Mouse (Mus musculus) midbrain, embryonic 13.5 days (tissue): ENCODE measurements at regions not wholly inside any gene's neighbourhood (a gene's known extent, or its start where the extent isn't known, plus 50 kb on each side); places are given as distances from the start of the nearest gene placed in this dataset.

Experiments used
- ATAC-seq: fragments of 200-750 bp; cut with Nextera tagmentation; 2 replicates; pipeline ENCODE4 v1.8.0; 2017; ENCODE audit warnings: mild to moderate bottlenecking, moderate TSS enrichment, moderate library complexity
- H3K27ac ChIP-seq: fragments of 300-500 bp; sonication (generic); 2 replicates; pipeline ENCODE4 v1.5.1; 2015; ENCODE audit warnings: inconsistent platforms, mild to moderate bottlenecking, moderate library complexity
- H3K27me3 ChIP-seq: fragments of 300-500 bp; sonication (generic); 2 replicates; pipeline ENCODE4 v1.6.1; 2015; ENCODE audit warnings: mild to moderate bottlenecking, inconsistent platforms
- H3K36me3 ChIP-seq: fragments of 300-500 bp; sonication (generic); 2 replicates; pipeline ENCODE4 v1.6.1; 2015; ENCODE audit warnings: mild to moderate bottlenecking, inconsistent platforms
- H3K4me1 ChIP-seq: fragments of 300-500 bp; sonication (generic); replicated peaks from 2 replicates; pipeline ENCODE4 v1.6.1; 2015; ENCODE audit warnings: inconsistent platforms
- H3K4me2 ChIP-seq: fragments of 300-500 bp; sonication (generic); replicated peaks from 2 replicates; pipeline ENCODE4 v1.6.1; 2015; ENCODE audit warnings: moderate library complexity, mild to moderate bottlenecking, inconsistent platforms
- H3K4me3 ChIP-seq: fragments of 300-500 bp; sonication (generic); replicated peaks from 2 replicates; pipeline ENCODE4 v1.5.1; 2015; ENCODE audit warnings: mild to moderate bottlenecking, inconsistent platforms
- H3K9ac ChIP-seq: fragments of 300-500 bp; sonication (generic); replicated peaks from 2 replicates; pipeline ENCODE4 v1.6.1; 2015; ENCODE audit warnings: mild to moderate bottlenecking, inconsistent platforms
- H3K9me3 ChIP-seq: fragments of 300-500 bp; sonication (generic); 2 replicates; pipeline ENCODE4 v1.6.1; 2016; ENCODE audit warnings: mild to moderate bottlenecking, inconsistent platforms
- WGBS: fragments of 180-500 bp; shearing (Covaris S2); methylation state at CpG from one replicate; pipeline ENCODE4 v1.1.7; 2015; 5-methylcytosine and 5-hydroxymethylcytosine counted together

DNA sequence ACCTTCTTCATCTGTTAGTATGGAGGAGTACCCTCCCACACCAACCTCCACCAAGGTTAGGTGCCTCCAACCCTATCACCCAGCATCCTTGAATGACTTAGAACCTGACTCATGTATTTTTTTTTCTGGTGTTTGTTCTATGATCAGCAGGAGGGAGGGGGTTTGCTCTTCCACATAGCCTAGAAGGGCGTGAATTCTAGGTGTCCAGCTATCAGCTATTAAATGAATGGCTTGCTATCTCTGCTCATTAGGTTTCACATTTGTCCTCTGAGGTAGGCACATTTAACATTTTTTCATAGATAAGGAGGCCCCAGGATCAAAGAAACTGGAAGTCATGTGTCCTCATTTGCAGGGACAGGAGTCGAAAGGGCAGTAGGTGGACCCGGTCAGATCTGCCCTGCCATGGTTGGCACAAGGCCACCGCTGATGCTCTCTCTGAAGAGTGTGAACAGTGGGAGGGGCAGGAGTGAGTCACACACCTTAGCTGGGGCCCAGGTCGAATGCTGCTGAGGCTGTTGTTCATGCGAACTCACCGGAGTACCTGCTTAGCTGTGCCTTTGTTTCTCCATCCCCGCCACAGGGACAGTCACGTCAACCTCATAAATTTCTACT lies 424.4 kb downstream of the Med13l start:
- no peak overlapping the region for H3K4me3 ChIP-seq
- H3K27ac ChIP-seq, result no peak overlapping the region
- no peak for ATAC-seq

DNA sequence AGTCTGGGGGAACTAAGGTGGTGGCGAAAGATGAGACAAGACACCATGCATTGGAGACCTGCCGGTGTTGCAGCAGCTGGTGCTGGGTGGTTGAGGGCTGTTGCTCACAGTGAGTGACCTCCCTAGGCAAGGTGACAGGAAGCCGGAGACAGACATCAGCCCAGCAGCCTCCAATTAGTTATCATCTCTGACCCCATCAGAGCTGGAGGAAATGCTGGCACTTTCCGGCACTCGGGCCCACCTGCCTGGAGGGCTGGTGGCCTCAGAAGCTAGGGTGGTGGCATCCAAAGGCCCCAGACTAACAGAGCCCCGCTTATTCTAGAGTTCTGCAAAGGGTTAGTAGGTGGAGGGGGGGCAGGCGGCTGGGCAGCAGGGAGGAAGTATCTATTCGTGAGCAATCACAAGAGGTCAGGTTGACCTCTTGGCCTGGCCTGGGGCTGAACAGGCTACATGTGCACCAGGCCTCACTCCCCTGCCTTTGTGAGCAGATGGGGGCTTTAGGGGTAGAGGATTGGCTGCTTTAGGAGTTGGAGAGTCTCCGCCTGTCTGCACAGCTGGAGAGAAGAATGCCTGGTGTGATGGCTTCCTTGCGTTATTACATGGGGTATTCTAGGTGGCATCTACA lies 427.0 kb downstream of the Med13l start:
- WGBS, result 68% methylated on average over 10 of the region's 10 CpGs
- no peaks in the 10 kb centered on the region for H3K36me3 ChIP-seq

More for the DNA sequence above, 424.4 kb downstream of the Med13l start:
- no peak overlapping the region for H3K4me2 ChIP-seq
- peaks cover 6% of the 10 kb centered on the region; the same call in 1 of the 2 replicates for H3K4me1 ChIP-seq
- no peaks in the 10 kb centered on the region for H3K9me3 ChIP-seq
- no peaks in the 10 kb centered on the region for H3K36me3 ChIP-seq
- WGBS, result 88% methylated on average over 9 of the region's 9 CpGs
- no peaks in the 10 kb centered on the region for H3K27me3 ChIP-seq
- no peak overlapping the region for H3K9ac ChIP-seq

DNA sequence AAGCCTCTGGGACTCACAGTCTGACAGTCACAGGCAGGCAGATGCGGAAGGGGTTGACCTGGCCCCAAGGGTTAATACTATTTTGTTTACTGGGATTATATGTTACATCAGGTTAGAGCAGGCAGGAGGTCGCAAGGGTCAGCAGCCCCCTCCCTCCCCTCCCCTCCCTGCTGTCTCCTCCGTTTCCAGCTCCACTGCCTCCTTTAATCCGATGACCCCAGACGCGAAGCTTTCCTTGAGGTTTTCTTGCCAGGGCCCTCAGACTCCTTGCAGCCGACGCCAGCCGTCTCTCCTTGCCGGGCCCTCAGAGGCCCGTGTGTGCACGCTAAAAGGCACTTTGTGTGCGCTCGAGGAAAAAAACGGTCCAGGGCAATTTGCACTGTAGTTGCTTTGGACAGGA lies 438.6 kb downstream of the Med13l start:
- no peaks in the 10 kb centered on the region for H3K36me3 ChIP-seq
- H3K4me1 ChIP-seq, result peaks cover 7% of the 10 kb centered on the region; the same call in 1 of the 2 replicates
- 1% methylated on average over 15 of the region's 15 CpGs for WGBS
- H3K4me3 ChIP-seq, result no peak overlapping the region
- H3K4me2 ChIP-seq, result no peak overlapping the region
- no peak overlapping the region for H3K9ac ChIP-seq
- peaks cover 5% of the 10 kb centered on the region; the same call in 1 of the 2 replicates for H3K27me3 ChIP-seq
- H3K27ac ChIP-seq, result no peak overlapping the region
- no peak for ATAC-seq
- no peaks in the 10 kb centered on the region for H3K9me3 ChIP-seq

More for the DNA sequence above, 427.0 kb downstream of the Med13l start:
- Histone ChIP-seq H3K27me3 (no peaks in the 10 kb centered on the region), H3K4me1 (peaks cover 4% of the 10 kb centered on the region; the same call in 1 of the 2 replicates), H3K9ac (no peak overlapping the region), H3K9me3 (no peaks in the 10 kb centered on the region), H3K4me2 (no peak overlapping the region), H3K4me3 (no peak overlapping the region), H3K27ac (no peak overlapping the region)
- ATAC-seq, result no peak

DNA sequence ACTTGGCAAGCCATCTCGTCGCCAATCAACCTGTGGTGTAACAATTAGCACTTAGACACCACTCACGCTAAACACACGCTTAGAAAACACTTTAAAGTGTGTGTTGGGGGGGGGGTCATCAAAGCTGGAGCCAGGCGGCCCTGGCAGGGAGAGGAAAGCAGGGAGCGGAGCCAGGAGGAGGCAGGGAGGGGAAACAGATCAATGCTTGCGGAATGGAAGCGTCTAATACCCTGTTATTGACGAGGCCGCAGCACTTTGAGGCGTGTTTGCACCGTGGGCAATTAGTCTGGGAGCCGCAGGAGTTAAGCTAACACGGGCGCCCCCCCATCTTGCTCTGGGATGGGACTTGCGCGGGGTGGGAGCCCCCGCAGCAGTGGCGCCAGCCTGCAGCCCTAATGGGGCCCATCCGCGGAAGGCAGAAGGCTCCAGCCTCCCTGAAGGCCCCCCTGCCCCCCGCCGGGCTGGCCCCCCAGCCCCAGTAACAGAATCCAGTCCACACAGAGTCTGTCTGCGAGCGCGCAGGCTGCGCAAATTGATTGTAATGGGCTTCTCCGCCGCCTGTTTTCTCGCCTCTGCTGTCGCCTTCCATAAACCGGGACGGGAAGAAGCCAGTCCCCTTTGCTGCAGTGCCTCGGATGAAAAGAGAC lies 445.5 kb downstream of the Med13l start:
- H3K4me1 ChIP-seq, result peaks cover 11% of the 10 kb centered on the region
- no peaks in the 10 kb centered on the region for H3K9me3 ChIP-seq
- H3K4me3 ChIP-seq, result peak overlapping the region; percentile 42
- peak overlapping the region; percentile 72 for H3K9ac ChIP-seq
- H3K4me2 ChIP-seq, result peak overlapping the region; percentile 87
- under 1% methylated on average over 34 of the region's 34 CpGs for WGBS
- 0 out of 2 replicates have a peak overlapping the region, but pooled peaks have one; percentile 21 for H3K27ac ChIP-seq
- H3K36me3 ChIP-seq, result no peaks in the 10 kb centered on the region
- peak; percentile 71 for ATAC-seq
- H3K27me3 ChIP-seq, result peaks cover 19% of the 10 kb centered on the region

- Histone ChIP-seq H3K4me1 (peaks cover 11% of the 10 kb centered on the region), H3K27ac (no peak overlapping the region), H3K27me3 (peaks cover 13% of the 10 kb centered on the region), H3K4me3 (no peak overlapping the region), H3K4me2 (no peak overlapping the region), H3K9ac (no peak overlapping the region), H3K36me3 (no peaks in the 10 kb centered on the region), H3K9me3 (no peaks in the 10 kb centered on the region; the same call in 1 of the 2 replicates)
- WGBS, result 85% methylated on average over 14 of the region's 14 CpGs
- ATAC-seq, result no peak
Measured at GRCm38 (mm10) chr5:119010048-119010447, 449.6 kb downstream of the Med13l start.

GRCm38 (mm10) chr5:119015181-119015580 lies 454.7 kb downstream of the Med13l start:
- Histone ChIP-seq H3K27ac (no peak overlapping the region; the same call in 1 of the 2 replicates), H3K27me3 (no peaks in the 10 kb centered on the region), H3K4me3 (no peak overlapping the region), H3K4me1 (peaks cover 11% of the 10 kb centered on the region), H3K9ac (no peak overlapping the region), H3K4me2 (no peak overlapping the region), H3K36me3 (no peaks in the 10 kb centered on the region), H3K9me3 (no peaks in the 10 kb centered on the region; the same call in 1 of the 2 replicates)
- 80% methylated on average over 5 of the region's 5 CpGs for WGBS
- ATAC-seq, result no peak; the same call in 1 of the 2 replicates

DNA sequence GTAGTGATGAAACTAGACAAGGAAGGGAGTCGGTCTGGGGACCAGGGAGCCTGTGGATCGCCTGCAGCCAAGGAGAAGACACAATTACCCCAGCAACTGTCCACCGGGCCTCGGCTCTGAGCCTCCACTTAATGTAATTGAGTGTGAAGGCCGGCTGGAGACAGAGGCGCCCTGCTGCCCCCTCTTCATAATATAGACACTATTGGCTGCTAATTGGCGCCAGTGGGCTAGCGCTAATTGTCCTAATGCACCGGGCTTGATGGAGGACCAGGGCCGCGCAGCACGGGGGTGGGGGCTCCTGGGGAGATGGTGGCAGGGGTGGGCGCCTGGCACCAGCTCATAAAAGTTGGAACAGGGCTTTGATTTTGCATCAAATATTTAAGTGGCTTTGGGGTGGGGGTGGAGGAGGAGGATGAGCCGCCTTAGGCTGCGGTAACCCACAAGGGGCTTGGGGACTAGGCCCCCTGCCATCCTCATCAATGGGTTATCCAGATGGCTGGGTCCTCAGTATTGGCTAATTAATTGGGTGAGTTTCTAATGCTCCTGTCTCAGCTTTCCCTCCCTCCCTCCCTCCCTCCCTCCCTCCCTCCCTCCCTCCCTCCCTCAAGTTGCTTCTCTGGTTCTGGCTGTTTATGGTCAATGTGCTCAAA lies 455.3 kb downstream of the Med13l start:
- ATAC-seq, result peak; percentile 91
- 10% methylated on average over 15 of the region's 15 CpGs for WGBS
- H3K36me3 ChIP-seq, result no peaks in the 10 kb centered on the region
- H3K4me1 ChIP-seq, result peaks cover 11% of the 10 kb centered on the region
- H3K27ac ChIP-seq, result no peak overlapping the region
- no peak overlapping the region for H3K4me3 ChIP-seq
- 0 out of 2 replicates have a peak overlapping the region, but pooled peaks have one; percentile 4 for H3K9ac ChIP-seq
- H3K4me2 ChIP-seq, result no peak overlapping the region
- H3K9me3 ChIP-seq, result no peaks in the 10 kb centered on the region; the same call in 1 of the 2 replicates
- no peaks in the 10 kb centered on the region for H3K27me3 ChIP-seq

DNA sequence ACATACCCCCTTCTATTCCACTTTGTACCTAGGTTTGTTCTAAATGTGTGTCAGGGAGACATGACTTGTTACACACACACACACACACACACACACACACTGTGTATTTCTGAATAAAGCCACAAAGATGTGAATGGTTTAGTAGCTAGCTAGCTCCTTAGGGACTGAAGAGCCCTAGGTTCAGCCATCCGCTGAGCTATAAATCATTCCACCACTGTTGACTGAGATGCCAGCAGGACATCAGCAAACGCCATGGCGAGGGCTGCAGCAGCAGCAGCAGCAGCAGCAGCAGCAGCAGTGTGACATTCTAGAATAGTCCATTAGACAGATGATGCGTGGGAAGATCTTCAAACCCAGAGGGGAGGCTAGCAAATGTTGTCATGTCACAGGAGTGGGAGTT lies 455.9 kb downstream of the Med13l start:
- H3K27me3 ChIP-seq, result 0 out of 2 replicates have a peak, but pooled peaks cover 3% of the 10 kb centered on the region
- peaks cover 11% of the 10 kb centered on the region for H3K4me1 ChIP-seq
- ATAC-seq, result no peak
- H3K4me3 ChIP-seq, result no peak overlapping the region
- H3K9ac ChIP-seq, result no peak overlapping the region
- no peaks in the 10 kb centered on the region; the same call in 1 of the 2 replicates for H3K9me3 ChIP-seq
- 0 out of 2 replicates have a peak overlapping the region, but pooled peaks have one; percentile 9 for H3K27ac ChIP-seq
- no peak overlapping the region for H3K4me2 ChIP-seq
- WGBS, result 31% methylated on average over 4 of the region's 4 CpGs
- H3K36me3 ChIP-seq, result no peaks in the 10 kb centered on the region

DNA sequence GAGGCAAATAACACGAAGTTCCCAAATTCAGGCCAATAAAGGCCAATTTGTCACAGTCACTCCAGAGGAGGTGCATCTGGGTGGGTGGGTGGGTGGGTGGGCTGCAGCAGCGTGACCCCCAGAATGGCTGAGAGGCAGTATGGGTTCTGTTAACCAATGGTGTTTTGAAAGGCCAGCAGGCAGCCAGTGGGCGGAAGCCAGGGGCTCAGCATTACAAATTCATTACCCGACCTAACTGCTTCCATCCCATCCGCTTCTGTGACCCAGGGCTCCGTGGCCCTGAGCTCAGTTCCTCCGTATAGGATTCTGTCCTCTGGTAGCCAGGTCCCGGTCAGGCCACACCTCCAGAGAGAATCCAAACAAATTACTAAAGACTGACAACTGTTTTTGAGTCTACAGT lies 463.5 kb downstream of the Med13l start:
- no peak overlapping the region for H3K27ac ChIP-seq
- H3K4me2 ChIP-seq, result no peak overlapping the region
- H3K9me3 ChIP-seq, result no peaks in the 10 kb centered on the region
- no peaks in the 10 kb centered on the region for H3K36me3 ChIP-seq
- 0 out of 2 replicates have a peak, but pooled peaks cover 8% of the 10 kb centered on the region for H3K27me3 ChIP-seq
- no peak overlapping the region for H3K4me3 ChIP-seq
- H3K9ac ChIP-seq, result no peak overlapping the region
- no peaks in the 10 kb centered on the region for H3K4me1 ChIP-seq
- ATAC-seq, result no peak
- WGBS, result 56% methylated on average over 8 of the region's 8 CpGs

- 81% methylated on average over 5 of the region's 5 CpGs for whole genome bisulfite sequencing
- ATAC-seq, result no peak
Measured at GRCm38 (mm10) chr5:119032051-119032450, 471.6 kb downstream of the Med13l start.

DNA sequence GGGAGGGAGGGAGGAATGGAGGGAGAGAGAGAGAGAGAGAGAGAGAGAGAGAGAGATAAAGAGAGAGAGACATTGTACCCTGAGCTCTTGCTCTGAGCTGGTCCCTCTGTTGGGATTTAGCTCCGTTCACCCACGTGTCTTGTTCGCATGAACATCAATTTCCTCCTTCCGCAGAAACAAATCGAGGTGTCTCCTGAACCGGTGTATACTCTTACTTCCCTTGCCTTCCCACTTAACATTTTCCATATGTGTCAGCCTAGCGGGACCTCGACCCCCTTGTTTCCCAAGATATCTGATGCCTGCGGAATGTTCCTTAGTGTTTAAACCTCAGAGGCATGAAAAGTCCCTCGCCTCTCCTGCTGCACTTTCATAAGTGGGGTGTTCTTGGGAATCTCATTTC lies 484.1 kb downstream of the Med13l start:
- H3K27me3 ChIP-seq, result no peaks in the 10 kb centered on the region
- no peak overlapping the region for H3K4me2 ChIP-seq
- H3K4me1 ChIP-seq, result no peaks in the 10 kb centered on the region
- no peak overlapping the region for H3K9ac ChIP-seq
- H3K4me3 ChIP-seq, result no peak overlapping the region
- H3K36me3 ChIP-seq, result no peaks in the 10 kb centered on the region
- 84% methylated on average over 10 of the region's 10 CpGs for WGBS
- H3K27ac ChIP-seq, result no peak overlapping the region
- no peaks in the 10 kb centered on the region for H3K9me3 ChIP-seq
- no peak for ATAC-seq

More at GRCm38 (mm10) chr5:119032051-119032450, 471.6 kb downstream of the Med13l start:
- H3K9me3 ChIP-seq, result no peaks in the 10 kb centered on the region
- H3K9ac ChIP-seq, result no peak overlapping the region
- no peaks in the 10 kb centered on the region for H3K36me3 ChIP-seq
- no peak overlapping the region for H3K4me3 ChIP-seq
- H3K4me2 ChIP-seq, result no peak overlapping the region
- no peaks in the 10 kb centered on the region for H3K27me3 ChIP-seq
- H3K4me1 ChIP-seq, result no peaks in the 10 kb centered on the region
- H3K27ac ChIP-seq, result no peak overlapping the region

DNA sequence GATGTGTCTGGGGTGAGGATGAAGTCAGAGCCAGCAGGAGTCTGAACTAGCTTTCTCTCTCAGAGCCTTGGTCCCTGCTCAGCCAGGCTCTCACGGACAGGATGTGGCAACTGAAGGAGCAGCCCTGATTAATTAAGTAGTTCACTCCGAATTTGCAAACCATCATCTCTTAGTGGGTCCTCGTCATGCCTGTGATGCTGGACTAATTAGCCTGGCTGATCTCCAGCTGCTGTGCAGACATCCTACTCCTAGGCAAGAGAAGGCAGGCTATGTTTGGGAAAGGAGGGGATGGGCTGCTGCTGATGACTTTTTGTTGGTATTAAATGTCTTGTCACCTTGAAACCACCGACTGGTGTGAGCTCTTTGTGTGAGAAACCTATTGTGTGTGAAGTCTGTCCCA lies 487.1 kb downstream of the Med13l start:
- Histone ChIP-seq H3K27ac (no peak overlapping the region), H3K9me3 (no peaks in the 10 kb centered on the region), H3K4me3 (no peak overlapping the region), H3K27me3 (no peaks in the 10 kb centered on the region), H3K9ac (no peak overlapping the region), H3K4me2 (no peak overlapping the region), H3K36me3 (no peaks in the 10 kb centered on the region), H3K4me1 (no peaks in the 10 kb centered on the region)
- 51% methylated on average over 4 of the region's 4 CpGs for WGBS
- ATAC-seq, result no peak
